In the genomic region with DNA sequence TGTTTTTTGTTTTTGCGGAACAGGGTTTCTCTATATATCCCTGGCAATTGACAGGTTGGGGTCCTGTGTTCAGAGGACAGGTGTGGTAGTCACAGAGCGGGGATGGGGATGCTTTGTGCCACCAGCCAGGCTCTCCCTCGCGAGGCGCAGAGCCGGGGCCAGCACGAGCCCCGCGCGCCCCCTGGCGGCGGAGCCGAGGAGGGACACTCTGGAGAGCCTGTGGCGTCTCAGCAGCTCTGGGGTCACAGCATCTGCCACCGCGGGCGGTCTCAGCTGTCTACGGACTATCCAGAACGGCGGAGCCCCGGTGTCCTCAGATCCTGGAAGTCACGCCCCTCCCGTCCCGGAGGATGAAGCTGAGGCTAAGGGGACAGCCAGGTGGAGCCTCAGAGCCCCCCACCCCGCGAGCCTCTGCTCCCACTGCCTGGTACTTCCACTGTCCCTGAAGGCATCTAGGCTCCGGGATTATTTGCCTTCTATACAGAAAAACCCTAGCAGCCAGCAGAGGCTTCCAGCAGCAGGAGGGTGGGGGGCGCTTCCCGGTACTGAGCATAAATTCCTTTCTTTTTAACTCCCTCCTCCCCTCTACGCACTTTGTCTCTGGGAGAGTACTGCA, we compare ENCODE assay signal across 8 mouse cellular contexts.
DNase-seq lines count a peak whose midpoint lies in the region; ATAC-seq and TF ChIP-seq lines count a peak whose summit lies in the region.

No protein-coding gene starts in this region.

- no peaks in the 10 kb centered on the region for H3K4me1 ChIP-seq in hindbrain, postnatal 0 days (ENCODE audit: insufficient read depth, low read length)

- H3K9me3 ChIP-seq in hindbrain, postnatal 0 days (ENCODE audit: low read length) = no peaks in the 10 kb centered on the region

- peak overlapping the region; percentile 54 for H3K4me2 ChIP-seq in hindbrain, postnatal 0 days (ENCODE audit: low read depth, low read length)

- no peak overlapping the region for H3K27ac ChIP-seq in hindbrain, postnatal 0 days

- peak overlapping the region; percentile 44; the same call in 1 of the 2 replicates for H3K9ac ChIP-seq in hindbrain, postnatal 0 days (replicated peaks; ENCODE audit: low read length)

- peak; percentile 74 for TF ChIP-seq CTCF in hindbrain, postnatal 0 days (IDR thresholded peaks at IDR 0.05; ENCODE audit: low read depth)

- peak; percentile 96 for ATAC-seq in common myeloid progenitor, adult 5-6 weeks (replicated peaks; ENCODE audit: low read depth, poor library complexity, severe bottlenecking)
- ATAC-seq in hindbrain, postnatal 0 days = peak; percentile 83
- ATAC-seq in megakaryocyte progenitor cell, adult 5-6 weeks (replicated peaks; ENCODE audit: poor library complexity) = peak; percentile 97

- DNase-seq in adrenal gland, adult (ENCODE audit: inconsistent age in 2 of 2, low spot score in 1 of 2) = peak; percentile 74 to 87
- peak; percentile 33 to 53 for DNase-seq in gastrocnemius, adult 8-10 months (ENCODE audit: low spot score in 2 of 2)
- DNase-seq in hindbrain, postnatal 0 days (ENCODE audit: low spot score) = peak; percentile 84
- peak; percentile 52 to 83 for DNase-seq in left cerebral cortex, postnatal 10 days (ENCODE audit: extremely low spot score in 1 of 2, low spot score in 2 of 2)
- DNase-seq in right cerebral cortex, postnatal 14 days = peak; percentile 71
- DNase-seq in urinary bladder, postnatal 4 days (ENCODE audit: low spot score in 2 of 2) = peak; percentile 68 to 81

- peak overlapping the region; percentile 26 for H3K4me3 ChIP-seq in hindbrain, postnatal 0 days (ENCODE audit: low read length)

- no peaks in the 10 kb centered on the region for H3K27me3 ChIP-seq in hindbrain, postnatal 0 days (ENCODE audit: insufficient read depth, low read length)

- intact Hi-C loops in left cerebral cortex, postnatal 10 days (cut with DNase I) = loop anchor here (5.0 to 10.0 kb wide), 3 partner anchors 113 to 351 kb away; no protein-coding TSS in a partner anchor

- 7% methylated on average over 30 of the region's 30 CpGs for WGBS in hindbrain, postnatal 0 days

- H3K36me3 ChIP-seq in hindbrain, postnatal 0 days (ENCODE audit: insufficient read depth, low read length) = no peaks in the 10 kb centered on the region
